Mouse (Mus musculus): ENCODE data around the gene Map2k7. TPM values are rescaled to one million over a fixed set of nuclear protein-coding genes. Genes with fewer than 3 reads are reported as not detected.

Map2k7 gene
- polyA plus RNA-seq, 1 experiment from 2014 or later, result 10.4 TPM

GRCm38 (mm10) chr8:4227919-4228318 is 10.6 kb upstream of the Map2k7 start:
- Histone ChIP-seq H3K9ac (no peak overlapping the region), H3K27me3 (peaks cover 51% of the 10 kb centered on the region), H3K4me1 (replicated peaks) (peaks cover 19% of the 10 kb centered on the region), H3K9me3 (replicated peaks) (no peaks in the 10 kb centered on the region), H3K4me3 (replicated peaks) (no peak overlapping the region), H3K4me2 (no peak overlapping the region), H3K36me3 (replicated peaks) (no peaks in the 10 kb centered on the region), H3K27ac (replicated peaks) (no peak overlapping the region)
- WGBS (ENCODE audit: insufficient replicate concordance), result 67% methylated on average over 4 of the region's 4 CpGs
- ATAC-seq (ENCODE audit: insufficient read depth), result no peak

- Histone ChIP-seq H3K36me3 (replicated peaks) (no peaks in the 10 kb centered on the region), H3K4me3 (replicated peaks) (no peak overlapping the region), H3K4me1 (replicated peaks) (peaks cover 19% of the 10 kb centered on the region), H3K4me2 (no peak overlapping the region), H3K27ac (replicated peaks) (no peak overlapping the region), H3K27me3 (peaks cover 38% of the 10 kb centered on the region), H3K9me3 (replicated peaks) (no peaks in the 10 kb centered on the region), H3K9ac (no peak overlapping the region)
- no peak for ATAC-seq (ENCODE audit: insufficient read depth)
- WGBS (ENCODE audit: insufficient replicate concordance), result 51% methylated on average over 5 of the region's 5 CpGs
Observed at GRCm38 (mm10) chr8:4229784-4230183, 8.8 kb upstream of the Map2k7 start.

GRCm38 (mm10) chr8:4230612-4231351 is 7.8 kb upstream of the Map2k7 start:
- Histone ChIP-seq H3K9ac (no peak overlapping the region), H3K4me2 (no peak overlapping the region), H3K27ac (replicated peaks) (no peak overlapping the region), H3K4me1 (replicated peaks) (peaks cover 19% of the 10 kb centered on the region), H3K27me3 (peaks cover 29% of the 10 kb centered on the region), H3K9me3 (replicated peaks) (no peaks in the 10 kb centered on the region), H3K36me3 (replicated peaks) (no peaks in the 10 kb centered on the region), H3K4me3 (replicated peaks) (no peak overlapping the region)
- peak; percentile 35; the same call in 1 of the 2 replicates for ATAC-seq (ENCODE audit: insufficient read depth)
- WGBS (ENCODE audit: insufficient replicate concordance), result 45% methylated on average over 10 of the region's 10 CpGs

- no peak; the same call in 1 of the 2 replicates for ATAC-seq (ENCODE audit: insufficient read depth)
- Histone ChIP-seq H3K36me3 (replicated peaks) (peaks cover 15% of the 10 kb centered on the region), H3K4me3 (replicated peaks) (peak overlapping the region; percentile 75), H3K9me3 (replicated peaks) (no peaks in the 10 kb centered on the region), H3K4me2 (peak overlapping the region; percentile 86), H3K9ac (peak overlapping the region; percentile 76), H3K27me3 (no peaks in the 10 kb centered on the region; the same call in 1 of the 2 replicates), H3K27ac (replicated peaks) (peak overlapping the region; percentile 94), H3K4me1 (replicated peaks) (peaks cover 45% of the 10 kb centered on the region)
- WGBS (ENCODE audit: insufficient replicate concordance), result 16% methylated on average over 15 of the region's 15 CpGs
Observed at GRCm38 (mm10) chr8:4237814-4238433, 616 bp upstream of the Map2k7 start.

- Histone ChIP-seq H3K27me3 (no peaks in the 10 kb centered on the region; the same call in 1 of the 2 replicates), H3K36me3 (replicated peaks) (peaks cover 29% of the 10 kb centered on the region), H3K4me3 (replicated peaks) (peak overlapping the region; percentile 75), H3K9me3 (replicated peaks) (no peaks in the 10 kb centered on the region), H3K27ac (replicated peaks) (peak overlapping the region; percentile 94), H3K4me2 (peak overlapping the region; percentile 86), H3K9ac (peak overlapping the region; percentile 76), H3K4me1 (replicated peaks) (peaks cover 45% of the 10 kb centered on the region)
- ATAC-seq (ENCODE audit: insufficient read depth), result peak; percentile 23
- 7% methylated on average over 19 of the region's 19 CpGs for WGBS (ENCODE audit: insufficient replicate concordance)
Observed at GRCm38 (mm10) chr8:4239193-4239890, 802 bp downstream of the Map2k7 start.

GRCm38 (mm10) chr8:4245061-4245460 is 6.5 kb downstream of the Map2k7 start:
- Histone ChIP-seq H3K4me2 (no peak overlapping the region), H3K4me1 (replicated peaks) (peaks cover 31% of the 10 kb centered on the region), H3K36me3 (replicated peaks) (peaks cover 63% of the 10 kb centered on the region), H3K27ac (replicated peaks) (no peak overlapping the region), H3K9me3 (replicated peaks) (no peaks in the 10 kb centered on the region), H3K4me3 (replicated peaks) (no peak overlapping the region), H3K27me3 (no peaks in the 10 kb centered on the region), H3K9ac (no peak overlapping the region)
- WGBS (ENCODE audit: insufficient replicate concordance), result 82% methylated on average over 5 of the region's 5 CpGs
- ATAC-seq (ENCODE audit: insufficient read depth), result no peak

- no peaks in the 10 kb centered on the region for H3K9me3 ChIP-seq (replicated peaks)
- no peak overlapping the region for H3K4me3 ChIP-seq (replicated peaks)
- H3K27ac ChIP-seq (replicated peaks), result no peak overlapping the region
- no peak overlapping the region for H3K9ac ChIP-seq
- peaks cover 63% of the 10 kb centered on the region for H3K36me3 ChIP-seq (replicated peaks)
- ATAC-seq (ENCODE audit: insufficient read depth), result no peak
- peaks cover 31% of the 10 kb centered on the region for H3K4me1 ChIP-seq (replicated peaks)
- H3K4me2 ChIP-seq, result no peak overlapping the region
- H3K27me3 ChIP-seq, result no peaks in the 10 kb centered on the region
- 80% methylated on average over 13 of the region's 13 CpGs for WGBS (ENCODE audit: insufficient replicate concordance)
Observed at GRCm38 (mm10) chr8:4245737-4246136, 7.2 kb downstream of the Map2k7 start.

- H3K9ac ChIP-seq, result no peak overlapping the region
- no peaks in the 10 kb centered on the region for H3K27me3 ChIP-seq
- no peak overlapping the region for H3K27ac ChIP-seq (replicated peaks)
- 65% methylated on average over 8 of the region's 8 CpGs for WGBS (ENCODE audit: insufficient replicate concordance)
- H3K4me1 ChIP-seq (replicated peaks), result peaks cover 25% of the 10 kb centered on the region
- no peaks in the 10 kb centered on the region for H3K9me3 ChIP-seq (replicated peaks)
- no peak overlapping the region for H3K4me3 ChIP-seq (replicated peaks)
- ATAC-seq (ENCODE audit: insufficient read depth), result no peak; the same call in 1 of the 2 replicates
- peaks cover 55% of the 10 kb centered on the region for H3K36me3 ChIP-seq (replicated peaks)
- H3K4me2 ChIP-seq, result no peak overlapping the region
Observed at GRCm38 (mm10) chr8:4247241-4247640, 8.7 kb downstream of the Map2k7 start.

- Histone ChIP-seq H3K4me3 (replicated peaks) (no peak within 1 kb of the TSS), H3K27me3 (no peaks in the 10 kb centered on the region), H3K27ac (replicated peaks) (no peak within 1 kb of the TSS), H3K36me3 (replicated peaks) (peaks cover 47% of the 10 kb centered on the region), H3K9ac (no peak within 1 kb of the TSS), H3K9me3 (replicated peaks) (no peaks in the 10 kb centered on the region), H3K4me2 (no peak within 1 kb of the TSS), H3K4me1 (replicated peaks) (peaks cover 30% of the 10 kb centered on the region)
- no peak for ATAC-seq (ENCODE audit: insufficient read depth)
- 81% methylated on average over 15 of the region's 15 CpGs for WGBS (ENCODE audit: insufficient replicate concordance)
Observed at GRCm38 (mm10) chr8:4247951-4248540, 9.5 kb downstream of the Map2k7 start, which contains the start of gene Tgfbr3l. Gene Tgfbr3l, plus strand, starts transcription at chr8:4248214.

- no peak overlapping the region for H3K4me2 ChIP-seq
- no peak overlapping the region for H3K4me3 ChIP-seq (replicated peaks)
- H3K36me3 ChIP-seq (replicated peaks), result peaks cover 36% of the 10 kb centered on the region
- WGBS (ENCODE audit: insufficient replicate concordance), result 57% methylated on average over 29 of the region's 29 CpGs
- H3K9me3 ChIP-seq (replicated peaks), result no peaks in the 10 kb centered on the region
- ATAC-seq (ENCODE audit: insufficient read depth), result no peak
- no peak overlapping the region for H3K27ac ChIP-seq (replicated peaks)
- H3K9ac ChIP-seq, result no peak overlapping the region
- no peaks in the 10 kb centered on the region for H3K27me3 ChIP-seq
- H3K4me1 ChIP-seq (replicated peaks), result peaks cover 40% of the 10 kb centered on the region
Observed at GRCm38 (mm10) chr8:4249213-4249612, 10.7 kb downstream of the Map2k7 start.
